Mouse (Mus musculus): Measurements from ENCODE around the gene Ebf1.

Gene Ebf1

GRCm38 (mm10) chr11:44702716-44703486 lies 85.8 kb downstream of the Ebf1 start:
- no peak for DNase-seq (ENCODE audit: low spot score in 2 of 2)

GRCm38 (mm10) chr11:44703951-44704350 lies 86.8 kb downstream of the Ebf1 start:
- DNase-seq (ENCODE audit: low spot score in 2 of 2) = no peak

- DNase-seq (ENCODE audit: low spot score in 2 of 2) = no peak
Observed at GRCm38 (mm10) chr11:44705811-44706210, 88.7 kb downstream of the Ebf1 start.

- DNase-seq (ENCODE audit: low spot score in 2 of 2) = no peak
Observed at GRCm38 (mm10) chr11:44706386-44706785, 89.3 kb downstream of the Ebf1 start.

GRCm38 (mm10) chr11:44707381-44708289 lies 90.5 kb downstream of the Ebf1 start:
- DNase-seq (ENCODE audit: low spot score in 2 of 2) = no peak

GRCm38 (mm10) chr11:44708290-44708685 lies 91.2 kb downstream of the Ebf1 start:
- DNase-seq (ENCODE audit: low spot score in 2 of 2) = no peak

- no peak for DNase-seq (ENCODE audit: low spot score in 2 of 2)
Observed at GRCm38 (mm10) chr11:44709073-44709618, 92.0 kb downstream of the Ebf1 start.

GRCm38 (mm10) chr11:44709869-44710460 lies 92.8 kb downstream of the Ebf1 start:
- DNase-seq (ENCODE audit: low spot score in 2 of 2) = no peak

GRCm38 (mm10) chr11:44710861-44711260 lies 93.7 kb downstream of the Ebf1 start:
- DNase-seq (ENCODE audit: low spot score in 2 of 2) = no peak

GRCm38 (mm10) chr11:44714188-44714587 lies 97.1 kb downstream of the Ebf1 start:
- DNase-seq (ENCODE audit: low spot score in 2 of 2) = no peak

GRCm38 (mm10) chr11:44715776-44716175 lies 98.7 kb downstream of the Ebf1 start:
- DNase-seq (ENCODE audit: low spot score in 2 of 2) = no peak

- no peak for DNase-seq (ENCODE audit: low spot score in 2 of 2)
Observed at GRCm38 (mm10) chr11:44716928-44717327, 99.8 kb downstream of the Ebf1 start.

- no peak for DNase-seq (ENCODE audit: low spot score in 2 of 2)
Observed at GRCm38 (mm10) chr11:44717636-44718035, 100.5 kb downstream of the Ebf1 start.

- DNase-seq (ENCODE audit: low spot score in 2 of 2) = no peak
Observed at GRCm38 (mm10) chr11:44721976-44722375, 104.9 kb downstream of the Ebf1 start.

- no peak for DNase-seq (ENCODE audit: low spot score in 2 of 2)
Observed at GRCm38 (mm10) chr11:44723950-44724502, 106.9 kb downstream of the Ebf1 start.

- no peak for DNase-seq (ENCODE audit: low spot score in 2 of 2)
Observed at GRCm38 (mm10) chr11:44725732-44726131, 108.6 kb downstream of the Ebf1 start.

GRCm38 (mm10) chr11:44727376-44727775 lies 110.3 kb downstream of the Ebf1 start:
- no peak for DNase-seq (ENCODE audit: low spot score in 2 of 2)

- DNase-seq (ENCODE audit: low spot score in 2 of 2) = no peak
Observed at GRCm38 (mm10) chr11:44727821-44728220, 110.7 kb downstream of the Ebf1 start.

- DNase-seq (ENCODE audit: low spot score in 2 of 2) = no peak
Observed at GRCm38 (mm10) chr11:44728271-44728670, 111.2 kb downstream of the Ebf1 start.

- DNase-seq (ENCODE audit: low spot score in 2 of 2) = no peak
Observed at GRCm38 (mm10) chr11:44729931-44730330, 112.8 kb downstream of the Ebf1 start.

GRCm38 (mm10) chr11:44731763-44732162 lies 114.6 kb downstream of the Ebf1 start:
- DNase-seq (ENCODE audit: low spot score in 2 of 2) = no peak

- no peak for DNase-seq (ENCODE audit: low spot score in 2 of 2)
Observed at GRCm38 (mm10) chr11:44733276-44733675, 116.2 kb downstream of the Ebf1 start.

Measured in urinary bladder, postnatal 36 days (tissue).